Mouse (Mus musculus): Measurements from ENCODE around the gene Tmem179b.

GRCm38 (mm10) chr19:8822696-8823095 is 48.4 kb upstream of the Tmem179b start:
- TF ChIP-seq CTCF (IDR thresholded peaks at IDR 0.05; ENCODE audit: control insufficient read depth, insufficient read depth, insufficient replicate concordance, low read depth, low read length) (no peak), POLR2A (IDR thresholded peaks at IDR 0.05; ENCODE audit: control insufficient read depth, low read depth, low read length) (no peak)

All from testis, adult 2 months (tissue).